Mouse (Mus musculus): ENCODE data around the gene Bri3.
A peak's percentile ranks its signal among the peaks of the same experiment; 100 is the strongest.

Bri3 gene

DNA sequence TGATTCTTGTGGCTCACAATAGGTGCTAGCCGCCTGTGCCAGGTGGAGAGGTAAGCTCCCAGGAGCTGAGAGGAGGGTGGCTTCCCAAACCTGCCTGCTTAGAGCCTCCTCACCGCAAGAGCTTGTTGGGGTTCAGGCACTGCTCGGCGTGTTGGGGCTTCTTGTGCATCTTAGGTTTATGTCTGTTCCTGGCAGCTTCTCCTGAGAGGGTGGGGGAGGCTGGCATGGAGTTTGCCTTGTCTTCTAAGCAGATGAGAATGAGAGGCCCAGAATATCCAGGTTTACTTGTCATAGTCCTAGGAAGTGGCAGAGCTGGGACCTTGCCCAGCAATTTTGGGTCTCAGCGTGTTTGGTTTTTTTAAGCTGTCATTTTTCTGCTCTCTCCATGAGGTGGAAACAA is 17.6 kb downstream of the Bri3 start:
- no peak for DNase-seq (ENCODE audit: low read depth)

DNA sequence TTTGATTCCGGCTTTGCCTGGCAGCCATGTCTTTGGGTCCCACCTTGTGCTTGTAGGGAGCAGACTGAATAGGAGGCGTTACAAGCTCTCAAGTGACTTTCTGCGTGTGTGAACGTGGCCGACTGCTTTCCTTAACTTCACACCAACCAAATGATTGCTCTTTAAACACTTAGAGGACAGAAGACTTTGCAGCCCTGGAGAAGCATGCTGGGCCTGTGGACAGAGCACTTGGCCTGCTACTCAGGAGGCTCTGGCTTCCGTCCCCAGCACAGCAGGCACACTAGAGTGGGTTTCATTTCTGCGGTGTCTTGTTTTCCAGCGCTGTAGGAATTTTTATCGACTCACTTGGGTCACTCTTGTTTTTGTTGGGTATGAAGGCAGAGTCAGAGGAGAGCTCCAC is 18.8 kb downstream of the Bri3 start:
- no peak for DNase-seq (ENCODE audit: low read depth)

DNA sequence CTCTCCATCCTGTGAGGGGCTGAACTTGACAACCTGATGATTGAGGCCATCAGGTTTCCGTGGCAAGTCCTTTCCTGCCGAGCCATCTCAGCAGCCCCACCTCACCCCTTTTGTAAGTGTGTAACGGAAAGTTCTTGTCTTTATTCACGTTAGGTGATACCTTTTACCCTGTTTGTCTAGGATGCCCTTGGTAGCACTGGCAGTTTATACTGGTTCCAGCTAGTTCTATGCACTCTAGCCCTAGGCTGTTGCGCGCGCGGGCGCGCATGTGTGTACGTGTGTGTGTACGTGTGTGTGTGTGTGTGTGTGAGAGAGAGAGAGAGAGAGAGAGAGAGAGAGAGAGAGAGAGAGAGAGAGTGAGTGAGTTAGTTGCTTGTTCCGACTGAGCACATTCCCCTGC is 19.3 kb downstream of the Bri3 start:
- DNase-seq (ENCODE audit: low read depth): no peak

DNA sequence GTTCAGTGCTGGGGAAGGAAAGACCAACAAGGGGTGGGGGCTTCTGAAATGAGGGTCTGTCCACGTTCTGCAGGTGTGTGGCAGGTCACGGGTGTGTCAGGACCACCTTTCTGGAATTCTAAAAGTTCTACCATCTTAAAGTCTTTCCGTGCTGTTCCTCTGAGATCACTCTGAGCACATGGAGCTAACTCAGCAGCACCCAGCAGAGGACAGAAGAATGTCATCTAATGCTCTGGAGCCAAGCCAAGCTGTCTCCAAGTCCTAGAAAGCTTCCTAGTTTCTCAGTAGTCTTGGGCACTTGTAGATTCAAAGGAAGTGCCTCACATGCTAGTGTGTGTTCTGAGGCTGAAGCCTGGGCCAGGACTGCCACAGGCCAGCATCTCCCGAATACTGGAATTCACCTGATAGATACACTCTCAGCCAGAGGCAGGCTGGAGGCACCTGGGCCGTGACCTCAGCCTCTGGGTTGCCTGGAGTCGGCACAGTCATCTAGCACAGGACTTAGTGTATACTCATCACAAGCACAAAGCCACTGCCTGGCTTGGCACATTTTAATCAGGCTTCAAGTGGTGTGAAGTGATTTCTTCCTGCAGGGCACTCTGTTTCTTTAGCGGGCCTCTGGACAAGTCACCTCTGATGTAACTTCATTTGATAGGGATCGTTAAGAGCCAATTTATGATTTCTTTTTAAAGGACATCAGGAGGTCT is 23.5 kb downstream of the Bri3 start:
- no peak for DNase-seq (ENCODE audit: low read depth)

DNA sequence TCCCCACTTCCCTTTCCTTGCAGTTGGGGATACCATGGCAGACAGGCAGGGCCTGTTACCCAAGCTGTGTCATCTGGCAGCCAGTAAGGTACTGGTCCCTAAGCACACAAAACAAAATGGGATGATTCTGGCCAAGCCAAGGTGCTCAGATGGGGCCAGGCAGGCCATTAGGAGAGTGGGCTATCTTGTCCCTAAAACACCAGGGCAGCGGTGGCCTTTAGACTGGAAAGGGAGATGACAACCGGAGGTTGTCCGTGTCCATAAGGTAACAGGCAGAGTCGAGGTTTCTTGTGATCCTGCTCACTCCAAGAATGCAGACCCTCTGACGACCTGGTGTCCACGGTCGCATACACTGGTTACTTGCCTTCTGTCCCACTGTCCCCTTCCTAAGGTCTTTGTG is 25.7 kb downstream of the Bri3 start:
- no peak for DNase-seq (ENCODE audit: low read depth)

DNA sequence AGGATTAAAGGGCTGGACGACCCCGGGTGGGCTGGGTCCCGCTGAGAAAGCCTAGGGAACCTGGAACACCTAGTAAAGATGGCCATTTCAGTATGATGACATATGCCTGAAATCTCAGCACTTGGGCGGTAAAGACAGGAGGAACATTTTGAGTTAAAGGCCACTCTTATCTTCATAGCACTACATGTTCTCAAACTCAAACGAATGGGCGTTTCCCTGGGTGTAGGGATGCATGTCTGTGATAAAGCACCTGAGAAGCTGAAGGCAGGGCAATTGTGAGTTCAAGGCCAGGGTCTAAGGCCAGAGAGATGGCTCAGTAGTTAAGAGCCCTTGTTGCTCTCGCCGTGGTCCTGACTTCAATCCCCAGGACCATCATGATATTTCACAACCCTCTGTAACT is 26.2 kb downstream of the Bri3 start:
- no peak for DNase-seq (ENCODE audit: low read depth)

DNA sequence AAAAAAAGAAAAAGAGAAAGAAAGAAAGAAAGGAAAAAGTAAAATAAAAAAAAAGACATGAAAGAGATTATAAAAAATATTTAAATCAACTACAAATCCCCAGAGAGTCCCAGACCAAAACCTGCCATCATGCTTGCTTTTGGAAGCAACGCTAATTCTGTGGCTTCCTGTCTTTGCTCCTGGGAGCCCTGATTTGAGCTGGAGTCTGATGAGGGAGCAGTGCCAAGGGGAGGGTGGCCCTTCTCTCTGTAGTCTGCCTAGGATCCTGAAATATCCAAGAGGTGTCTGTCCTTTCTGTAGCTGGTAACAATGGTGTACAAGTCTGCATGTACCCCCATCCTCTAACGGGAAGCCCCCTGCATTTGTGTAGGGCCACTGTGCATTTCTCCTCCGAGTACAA is 26.9 kb downstream of the Bri3 start:
- no peak for DNase-seq (ENCODE audit: low read depth)

DNA sequence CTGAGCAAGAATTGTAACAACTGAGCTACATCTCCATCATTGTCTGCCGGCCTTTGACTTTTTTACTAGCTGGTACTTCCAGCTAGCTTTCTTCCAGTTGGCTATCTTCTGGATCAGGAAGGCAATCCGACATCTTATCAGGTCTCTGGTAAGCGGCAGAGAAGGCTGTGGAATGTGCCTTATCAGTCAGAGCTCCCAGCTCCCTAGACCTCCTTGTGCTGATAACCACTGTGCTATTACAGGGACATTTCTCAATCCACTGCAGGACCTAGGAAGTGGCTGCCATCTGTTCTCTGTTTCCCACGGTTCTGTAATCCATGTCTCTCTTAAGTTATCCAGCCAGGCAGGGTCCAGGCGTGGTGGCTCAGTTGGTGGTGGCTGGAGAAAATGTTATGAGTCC is 27.5 kb downstream of the Bri3 start:
- no peak for DNase-seq (ENCODE audit: low read depth)

DNA sequence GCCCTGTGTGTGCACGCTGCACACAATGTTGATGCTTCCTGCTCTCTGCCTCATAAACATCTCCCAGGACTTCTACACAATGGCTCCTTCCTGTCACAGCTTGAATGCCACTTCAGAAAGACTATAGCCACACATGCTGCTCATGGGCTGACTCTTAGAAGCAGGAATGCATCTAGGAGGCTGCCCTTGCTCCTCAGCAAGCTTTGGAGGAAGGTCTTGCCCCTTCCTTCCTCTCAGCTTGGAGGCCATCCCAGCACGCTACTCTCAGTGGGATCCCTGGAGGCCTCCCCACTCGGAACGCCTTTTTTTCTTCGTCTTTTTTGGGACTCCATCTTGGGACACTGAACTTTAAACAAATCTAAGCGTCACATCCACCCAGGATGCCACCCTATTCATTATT is 30.7 kb downstream of the Bri3 start:
- DNase-seq (ENCODE audit: low read depth): no peak

DNA sequence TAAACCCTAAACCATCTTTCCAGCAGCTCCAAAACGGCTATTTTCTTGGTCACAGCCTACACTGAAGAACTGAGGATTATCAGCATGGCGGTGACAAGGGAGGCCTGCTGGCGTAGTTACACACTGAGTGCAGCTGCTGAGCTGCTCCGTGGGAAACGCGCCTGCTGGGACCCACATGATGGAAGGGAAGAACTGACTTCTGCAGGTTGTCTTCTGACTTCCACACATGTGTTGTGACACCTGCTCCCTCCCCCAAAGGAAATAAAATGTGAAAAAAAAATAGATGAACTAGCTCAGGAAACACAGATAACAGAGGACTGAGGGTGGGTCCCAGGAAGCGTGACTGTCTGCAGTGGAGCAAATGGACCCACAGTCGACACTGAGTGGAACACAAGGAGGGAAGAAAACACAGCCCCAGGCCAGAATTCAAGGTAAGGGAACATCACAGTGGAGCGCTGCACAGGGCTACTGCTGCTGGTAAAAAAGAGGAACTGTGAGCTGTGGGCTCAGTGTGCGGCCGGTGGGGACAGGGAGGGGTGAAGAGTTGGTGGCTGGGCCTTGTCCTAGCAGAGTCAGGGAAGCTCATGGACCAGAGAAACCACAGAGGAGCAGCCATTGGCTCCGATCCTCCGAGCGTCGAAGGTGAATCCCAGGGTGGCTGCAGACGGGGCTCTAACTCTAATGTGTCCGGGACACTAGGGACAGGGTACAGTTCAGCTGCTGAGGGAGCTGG is 32.8 kb downstream of the Bri3 start:
- DNase-seq (ENCODE audit: low read depth): peak; percentile 31

DNA sequence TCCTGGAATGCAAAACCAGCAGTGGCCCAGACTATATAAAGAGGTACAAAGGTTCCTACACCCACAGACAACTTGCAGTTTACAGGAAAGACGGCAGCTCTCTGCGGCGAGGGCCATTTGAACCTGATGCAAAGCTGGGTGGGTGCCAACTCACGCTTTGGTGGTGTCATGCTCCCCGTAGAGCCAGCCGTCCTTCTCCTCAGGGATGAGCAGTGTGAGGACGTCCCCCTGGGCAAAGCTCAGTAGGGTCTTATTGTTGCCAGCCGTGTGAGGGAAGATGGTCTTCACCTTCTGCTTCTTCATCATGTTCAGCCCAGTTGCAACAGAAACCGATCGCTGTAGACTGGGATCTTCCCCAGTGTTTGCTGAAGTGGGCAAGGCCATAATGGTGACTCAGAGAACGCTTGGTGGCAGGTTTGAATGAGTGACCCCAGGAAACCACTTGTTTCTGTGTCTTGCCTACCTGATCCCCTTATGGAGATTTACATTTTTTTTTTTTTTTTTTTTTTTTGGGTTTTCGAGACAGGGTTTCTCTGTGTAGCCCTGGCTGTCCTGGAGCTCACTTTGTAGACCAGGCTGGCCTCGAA is 34.2 kb downstream of the Bri3 start:
- DNase-seq (ENCODE audit: low read depth): no peak

DNA sequence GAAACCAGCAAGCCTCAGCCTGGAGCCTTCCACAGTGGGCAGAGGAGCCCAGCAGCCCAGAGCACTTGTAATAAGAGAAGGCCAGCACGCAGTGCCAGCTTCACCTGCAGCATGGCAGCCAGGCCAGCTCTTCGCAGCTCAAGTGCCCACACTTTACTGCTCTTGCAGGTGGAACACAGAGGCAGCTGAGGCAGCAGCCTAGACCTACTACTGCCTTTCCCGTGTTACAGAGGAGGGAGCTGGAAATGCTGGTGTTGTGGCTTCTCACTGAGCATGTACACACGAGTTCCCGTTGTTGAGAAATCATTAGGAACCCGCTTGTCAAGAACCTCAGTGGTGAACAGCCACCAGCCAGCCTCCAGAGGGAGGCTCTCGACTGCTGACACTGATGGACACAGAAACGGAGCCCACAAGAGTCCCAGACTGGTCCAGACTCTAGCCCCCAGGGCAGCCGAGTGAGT is 34.9 kb downstream of the Bri3 start:
- DNase-seq (ENCODE audit: low read depth): no peak

DNA sequence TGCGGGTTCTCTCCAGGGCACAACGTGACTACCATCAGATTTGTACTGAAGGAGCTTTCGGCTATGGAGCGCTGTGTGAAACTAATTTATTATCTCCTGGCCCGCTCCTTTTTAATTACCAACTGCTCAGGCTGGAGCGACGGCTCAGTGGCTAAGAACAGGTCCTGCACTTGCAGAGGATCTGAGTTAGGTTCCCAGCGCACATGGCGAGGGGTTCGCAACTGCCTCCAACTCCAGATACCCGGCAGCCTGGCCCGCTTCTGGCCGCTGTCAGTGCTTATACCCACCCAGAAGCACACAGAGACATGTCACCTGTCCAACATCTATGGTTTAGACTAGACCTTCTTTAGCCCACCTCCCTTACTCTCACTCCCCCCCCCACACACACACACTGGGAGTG is 35.7 kb downstream of the Bri3 start:
- DNase-seq (ENCODE audit: low read depth): no peak

DNA sequence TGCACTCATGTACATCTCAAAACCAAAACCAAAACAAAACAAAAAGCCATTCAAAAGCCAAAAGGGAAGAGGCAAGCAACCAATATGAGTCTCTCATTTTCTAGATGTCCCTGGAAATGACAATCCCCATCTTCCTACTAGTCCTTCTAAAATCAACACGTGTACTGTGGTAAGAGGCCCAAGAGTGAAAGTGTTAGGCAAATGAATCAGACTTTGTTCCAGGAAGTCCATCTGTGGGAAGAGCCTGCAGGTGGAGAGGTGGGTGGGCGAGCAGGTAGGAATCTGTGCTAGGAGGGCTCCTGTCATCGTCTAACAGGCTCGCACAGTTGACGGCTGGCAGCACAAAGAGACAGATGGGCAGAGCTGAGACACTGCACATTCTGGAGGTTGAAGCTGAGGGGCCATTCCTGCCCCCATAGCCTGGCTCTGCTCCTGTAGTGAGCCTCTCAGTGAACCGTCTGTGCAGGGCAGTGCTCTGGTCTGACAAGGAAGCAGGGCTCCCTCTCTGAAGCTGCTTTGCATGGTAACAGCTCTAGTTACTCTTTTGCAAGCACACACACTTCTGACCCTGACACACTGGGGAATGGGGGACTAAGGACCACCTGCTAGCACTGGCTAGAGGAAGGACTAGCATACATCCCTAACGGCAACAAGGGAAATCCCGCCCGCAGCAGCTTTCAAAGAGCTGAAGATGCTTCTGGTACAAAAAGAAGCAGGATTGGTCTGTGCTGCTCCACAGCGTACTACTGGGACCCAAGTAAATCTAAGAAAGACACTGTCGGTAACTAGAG is 38.4 kb downstream of the Bri3 start:
- DNase-seq (ENCODE audit: low read depth): peak; percentile 31

DNA sequence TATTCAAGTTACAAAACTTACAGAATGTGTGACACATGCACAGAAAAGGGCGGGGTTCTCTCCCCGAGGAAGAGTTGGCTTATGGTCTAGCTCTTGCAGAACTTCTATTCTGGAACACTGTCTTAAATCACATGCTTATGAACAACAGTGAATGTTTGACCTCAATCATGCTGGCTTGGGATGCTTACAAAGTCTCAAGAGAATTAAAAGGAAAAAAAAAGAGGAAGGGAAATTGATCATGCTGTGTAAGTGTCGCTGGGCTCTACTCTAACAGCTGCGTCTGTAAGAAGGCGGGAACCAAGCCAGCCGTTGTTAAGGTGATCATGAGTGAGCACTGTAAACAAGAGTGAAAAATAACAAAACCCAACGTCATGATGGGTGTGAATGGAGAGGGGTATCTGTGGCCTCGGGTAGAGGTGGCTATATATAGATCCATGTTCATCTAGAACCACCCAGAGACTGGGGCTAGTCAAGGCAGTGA is 39.4 kb downstream of the Bri3 start:
- DNase-seq (ENCODE audit: low read depth): peak; percentile 68

DNA sequence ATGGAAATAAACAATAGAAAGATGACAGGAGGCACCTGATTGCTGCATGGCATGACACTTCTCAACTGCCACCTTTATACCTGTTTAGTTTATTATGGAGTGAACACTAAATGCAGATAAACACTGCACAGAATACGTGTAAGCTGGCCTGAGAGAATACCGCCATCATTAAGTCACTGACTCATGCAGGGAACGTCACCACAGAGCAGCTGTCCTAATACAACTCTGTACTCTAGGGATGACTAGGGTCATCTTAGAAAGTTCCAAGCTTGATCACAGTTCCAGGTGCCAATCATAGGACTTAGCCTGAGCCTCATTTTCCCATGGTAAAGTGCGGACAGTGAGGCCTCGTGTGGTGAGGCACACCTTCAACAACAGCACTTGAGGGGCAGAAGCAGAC is 40.4 kb downstream of the Bri3 start:
- DNase-seq (ENCODE audit: low read depth): no peak

DNA sequence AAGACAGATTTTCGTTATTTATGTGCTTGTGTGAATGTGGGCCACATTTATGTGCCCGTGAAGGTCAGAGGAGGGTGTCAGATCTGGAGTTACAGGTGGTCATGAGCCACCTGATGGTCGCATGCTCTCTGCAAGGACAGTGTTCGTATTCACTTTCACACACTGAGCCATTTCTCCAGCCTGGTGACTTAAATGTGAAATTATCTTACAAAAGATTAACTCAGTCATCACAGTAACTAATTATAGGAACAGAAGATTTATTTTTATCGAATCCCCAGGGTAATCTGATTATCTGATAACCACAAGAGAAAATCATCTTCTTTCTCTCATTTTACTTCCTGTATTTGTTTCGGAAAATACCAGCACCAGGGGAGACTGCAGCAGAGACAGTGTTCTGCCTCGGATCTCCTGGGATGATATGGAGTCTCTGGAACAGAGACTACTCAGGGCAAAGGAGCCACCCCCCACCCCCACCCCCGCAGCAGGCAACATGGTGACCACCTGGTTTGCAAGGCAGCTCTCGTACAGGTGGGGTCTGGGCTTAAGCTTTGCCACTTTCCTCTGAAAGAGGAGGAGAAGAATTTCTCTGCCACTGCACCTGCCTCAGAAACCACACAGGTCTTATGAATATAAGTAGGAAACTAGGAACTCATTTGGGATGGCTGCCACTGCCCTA is 42.5 kb downstream of the Bri3 start:
- DNase-seq (ENCODE audit: low read depth): peak; percentile 40

DNA sequence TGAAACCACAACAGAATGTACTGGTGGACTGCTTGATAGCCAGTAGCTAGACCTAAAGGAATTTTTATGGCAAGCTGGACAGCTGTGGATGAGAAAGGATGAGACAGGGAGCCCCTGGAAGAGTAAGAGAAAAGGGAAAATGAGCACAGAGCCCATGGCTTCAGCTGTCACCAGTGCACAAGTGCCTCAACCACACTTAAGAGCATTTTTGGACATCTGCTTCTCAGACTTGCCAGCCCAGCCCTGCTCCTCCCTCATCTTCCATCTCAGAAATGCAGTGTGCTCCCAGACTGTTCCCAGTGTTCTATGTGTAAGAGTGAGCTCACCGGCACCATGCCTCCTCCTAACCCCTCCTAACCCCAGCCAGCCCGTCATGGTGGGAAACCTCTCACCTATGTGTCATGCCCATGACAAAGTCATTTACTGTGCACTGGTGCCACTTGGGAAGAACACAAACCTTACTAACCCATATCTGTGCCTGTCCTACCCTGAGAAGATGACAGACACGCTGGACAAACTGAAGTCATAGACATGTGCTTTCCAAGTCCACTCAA is 43.1 kb downstream of the Bri3 start:
- DNase-seq (ENCODE audit: low read depth): no peak

DNA sequence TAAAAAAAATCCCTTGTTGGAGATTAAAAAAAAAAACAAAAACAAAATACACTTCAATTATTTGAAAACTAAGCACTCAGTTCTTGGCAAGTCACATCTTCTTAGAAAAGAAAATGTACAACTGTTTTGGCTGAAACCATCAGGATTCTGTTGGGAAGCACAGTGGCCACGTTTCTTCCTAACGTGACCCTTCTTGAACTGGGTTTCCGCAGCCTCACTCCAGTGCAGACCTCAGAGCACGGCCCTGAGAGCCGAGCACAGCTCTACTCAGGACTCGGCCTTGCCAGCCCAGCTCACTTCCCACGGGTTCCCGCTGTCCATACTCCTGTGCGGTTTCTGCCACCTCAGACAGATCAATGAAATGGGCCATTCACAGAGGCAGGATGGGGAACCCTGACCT is 44.2 kb downstream of the Bri3 start:
- no peak for DNase-seq (ENCODE audit: low read depth)

DNA sequence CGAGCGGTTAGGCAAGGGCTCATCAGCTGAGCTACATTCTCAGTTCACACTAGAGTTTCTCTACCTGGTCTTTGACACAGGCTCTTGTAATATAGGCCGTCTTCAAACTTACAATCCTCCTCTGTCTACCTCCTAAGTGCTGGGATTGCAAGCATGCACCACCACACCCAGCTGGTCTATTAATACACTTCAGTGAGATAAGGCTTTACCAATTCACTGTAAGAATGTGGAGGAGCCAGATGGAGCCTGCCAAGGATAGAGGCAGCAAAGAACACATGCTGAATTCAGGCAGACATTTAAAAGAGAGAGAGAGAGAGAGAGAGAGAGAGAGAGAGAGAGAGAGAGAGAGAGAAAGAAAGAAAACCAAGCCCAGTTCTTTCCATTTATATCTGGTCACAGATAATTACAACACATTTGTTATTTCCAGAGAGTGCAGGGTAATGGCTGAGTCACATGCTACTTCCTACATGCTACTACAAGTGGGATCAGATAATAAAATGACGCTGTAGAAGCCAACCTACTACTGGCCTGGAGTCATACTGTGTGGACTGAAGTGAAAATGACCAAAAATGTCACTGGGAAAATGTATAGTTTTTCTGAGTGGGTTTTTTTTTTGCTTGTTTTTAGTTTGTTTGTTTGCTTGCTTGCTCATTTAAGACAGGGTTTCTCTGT is 45.7 kb downstream of the Bri3 start:
- DNase-seq (ENCODE audit: low read depth): no peak

DNA sequence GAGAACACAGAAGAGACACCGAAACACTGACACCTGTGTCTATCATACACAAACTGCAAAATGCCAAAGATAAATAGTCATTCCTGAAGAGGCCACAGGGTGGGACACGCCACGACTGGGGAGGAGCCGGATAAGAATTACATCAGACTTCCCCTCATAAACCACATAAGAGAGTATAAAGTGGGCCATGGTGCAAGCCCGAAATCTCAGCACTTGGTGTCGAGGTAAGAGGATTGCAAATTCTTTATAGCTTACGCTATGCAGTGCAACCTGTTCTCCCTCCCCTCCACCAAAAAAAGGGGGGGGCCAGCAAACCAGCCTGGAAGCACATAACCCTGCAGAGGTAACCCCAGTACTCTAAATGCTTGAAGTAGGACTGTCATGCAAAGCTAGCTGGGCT is 50.7 kb downstream of the Bri3 start:
- peak; percentile 59 for DNase-seq (ENCODE audit: low read depth)

Data from induced T-regulatory cell, adult 2 months (primary cell).